Mouse (Mus musculus) CH12.LX (cell line): ENCODE measurements at regions not wholly inside any gene's neighbourhood (a gene's known extent, or its start where the extent isn't known, plus 50 kb on each side); places are given as distances from the start of the nearest gene placed in this dataset.

Experiments used
- DNase-seq: peaks from one replicate; pipeline ENCODE4 v3.0.0-alpha.2; 2013; ENCODE audit errors: extremely low read depth
- H3K27ac ChIP-seq: 2 replicates; pipeline ENCODE4 v1.5.1; 2012; ENCODE audit warnings: low read depth, mild to moderate bottlenecking, control low read depth, moderate library complexity; ENCODE audit not compliant: insufficient read depth
- H3K27me3 ChIP-seq: replicated peaks from 2 replicates; pipeline ENCODE3; 2012; ENCODE audit warnings: inconsistent platforms
- H3K36me3 ChIP-seq, 2 experiments: replicated peaks in 1 of 2; 2 replicates each; pipeline versions ENCODE3 to v1.6.1; 2012; ENCODE audit warnings: inconsistent platforms in 1 of 2, low read length in 1 of 2, mild to moderate bottlenecking in 1 of 2, mixed read lengths in 1 of 2, moderate library complexity in 1 of 2; ENCODE audit not compliant: control insufficient read depth in 1 of 2, insufficient read depth in 1 of 2
- H3K4me1 ChIP-seq, 2 experiments: 2 replicates each; pipeline ENCODE4 v1.6.1; 2012; ENCODE audit warnings: inconsistent platforms in 1 of 2, moderate library complexity in 1 of 2; ENCODE audit not compliant: insufficient read depth in 2 of 2, control insufficient read depth in 1 of 2
- H3K4me2 ChIP-seq: 2 replicates; pipeline ENCODE4 v1.6.1; 2012; ENCODE audit warnings: low read depth, mild to moderate bottlenecking, control low read depth; ENCODE audit not compliant: poor library complexity, insufficient read depth, severe bottlenecking
- H3K4me3 ChIP-seq, 3 experiments: fragments of 150-350 bp in 1 of 3; sonication (generic) in 1 of 3; replicated peaks in 1 of 3; 2 replicates each; pipeline versions ENCODE3 to v1.5.1; 2011 to 2012; ENCODE audit warnings: low read depth in 2 of 3, low read length in 2 of 3, mild to moderate bottlenecking in 2 of 3, moderate library complexity in 2 of 3, control low read depth in 1 of 3, improper control_type of control experiment in 1 of 3, inconsistent platforms in 1 of 3, mixed read lengths in 1 of 3; ENCODE audit not compliant: poor library complexity in 1 of 3
- H3K79me2 ChIP-seq: replicated peaks from 2 replicates; pipeline ENCODE4 v1.6.1; 2012; ENCODE audit warnings: mild to moderate bottlenecking, moderate library complexity; ENCODE audit not compliant: control insufficient read depth, poor library complexity, insufficient read depth, severe bottlenecking; ENCODE audit errors: extremely low read depth
- H3K9ac ChIP-seq: 2 replicates; pipeline ENCODE4 v1.6.1; 2012; ENCODE audit warnings: low read depth, mild to moderate bottlenecking, control low read depth, moderate library complexity; ENCODE audit not compliant: insufficient read depth
- H3K9me3 ChIP-seq: replicated peaks from 2 replicates; pipeline ENCODE3; 2012; ENCODE audit warnings: low read length, inconsistent platforms, mixed read lengths
- CHD1 ChIP-seq: IDR thresholded peaks from 2 replicates; pipeline ENCODE4 v1.6.1; 2012; ENCODE audit warnings: low read depth, low read length, improper control_type of control experiment, inconsistent platforms
- CTCF ChIP-seq, 2 experiments: IDR thresholded peaks in 1 of 2; conservative IDR thresholded peaks in 1 of 2; 2 replicates each; pipeline ENCODE4 v1.5.1; 2011 to 2012; ENCODE audit warnings: low read depth in 2 of 2, low read length in 2 of 2, improper control_type of control experiment in 1 of 2, inconsistent platforms in 1 of 2, mild to moderate bottlenecking in 1 of 2, moderate library complexity in 1 of 2
- EP300 ChIP-seq: IDR thresholded peaks from 2 replicates; pipeline ENCODE4 v1.6.1; 2011; ENCODE audit warnings: low read length, improper control_type of control experiment
- IRF4 ChIP-seq: IDR thresholded peaks from 2 replicates; pipeline ENCODE4 v1.6.1; 2014; ENCODE audit warnings: low read depth, mild to moderate bottlenecking, inconsistent platforms, low read length, improper control_type of control experiment
- JUN ChIP-seq: IDR thresholded peaks from 2 replicates; pipeline ENCODE4 v1.6.1; 2011; ENCODE audit warnings: low read depth, mild to moderate bottlenecking, low read length, improper control_type of control experiment, moderate library complexity; ENCODE audit not compliant: insufficient read depth
- KAT2A ChIP-seq: IDR thresholded peaks from 2 replicates; pipeline ENCODE4 v1.6.1; 2012; ENCODE audit warnings: low read length, improper control_type of control experiment, inconsistent platforms; ENCODE audit not compliant: insufficient replicate concordance
- MAFK ChIP-seq: IDR thresholded peaks from 2 replicates; pipeline ENCODE4 v1.6.1; 2011; ENCODE audit warnings: low read length, improper control_type of control experiment; ENCODE audit not compliant: insufficient replicate concordance
- MXI1 ChIP-seq: IDR thresholded peaks from 2 replicates; pipeline ENCODE4 v1.6.1; 2011; ENCODE audit warnings: mild to moderate bottlenecking, low read depth, low read length, improper control_type of control experiment
- MYC ChIP-seq: IDR thresholded peaks from 2 replicates; pipeline ENCODE4 v1.6.1; 2011; ENCODE audit warnings: low read depth, mild to moderate bottlenecking, improper control_type of control experiment, low read length
- NELFE ChIP-seq: IDR thresholded peaks from 2 replicates; pipeline ENCODE4 v1.6.1; 2011; ENCODE audit warnings: low read depth, low read length, improper control_type of control experiment
- NRF1 ChIP-seq: IDR thresholded peaks from 2 replicates; pipeline ENCODE4 v1.6.1; 2014; ENCODE audit warnings: low read depth, mild to moderate bottlenecking, inconsistent platforms, low read length, improper control_type of control experiment, moderate library complexity
- RAD21 ChIP-seq: IDR thresholded peaks from 2 replicates; pipeline ENCODE4 v1.6.1; 2011; ENCODE audit warnings: low read depth, mild to moderate bottlenecking, low read length, improper control_type of control experiment, moderate library complexity
- RCOR1 ChIP-seq: conservative IDR thresholded peaks from 2 replicates; pipeline ENCODE4 v1.6.1; 2012; ENCODE audit warnings: low read depth, mild to moderate bottlenecking, inconsistent platforms, low read length, improper control_type of control experiment
- SMC3 ChIP-seq: IDR thresholded peaks from 2 replicates; pipeline ENCODE4 v1.6.1; 2011; ENCODE audit warnings: low read depth, low read length, improper control_type of control experiment
- TBP ChIP-seq: conservative IDR thresholded peaks from 2 replicates; pipeline ENCODE4 v1.6.1; 2011; ENCODE audit warnings: low read depth, low read length, improper control_type of control experiment
- TCF12 ChIP-seq: IDR thresholded peaks from 2 replicates; pipeline ENCODE4 v1.6.1; 2014; ENCODE audit warnings: low read depth, mild to moderate bottlenecking, inconsistent platforms, low read length, improper control_type of control experiment
- UBTF ChIP-seq: IDR thresholded peaks from 2 replicates; pipeline ENCODE4 v1.6.1; 2012; ENCODE audit warnings: low read depth, mild to moderate bottlenecking, inconsistent platforms, low read length, improper control_type of control experiment, moderate library complexity
- USF2 ChIP-seq: conservative IDR thresholded peaks from 2 replicates; pipeline ENCODE4 v1.6.1; 2011; ENCODE audit warnings: low read depth, low read length, improper control_type of control experiment
- ZMIZ1 ChIP-seq: IDR thresholded peaks from 2 replicates; pipeline ENCODE4 v1.6.1; 2012; ENCODE audit warnings: low read depth, mild to moderate bottlenecking, inconsistent platforms, low read length, improper control_type of control experiment
- ZNF384 ChIP-seq: IDR thresholded peaks from 2 replicates; pipeline ENCODE4 v1.6.1; 2012; ENCODE audit warnings: low read depth, low read length, improper control_type of control experiment, inconsistent platforms
- dilution Hi-C: fragments of 300-500 bp; cut with MboI; formaldehyde crosslinking; loops from 2 replicates; pipeline ENCODE4 v1.14.3; 2020; ENCODE audit warnings: low sequenced_read_pairs; ENCODE audit not compliant: extremely low pct_unique_long_range_greater_than_20kb, extremely low pct_ligation_motif_present
- in situ Hi-C: fragments of 300-500 bp; cut with MboI; formaldehyde crosslinking; loops from 3 replicates; pipeline ENCODE4 v1.14.3; 2019; ENCODE audit warnings: low sequenced_read_pairs, low pct_ligation_motif_present, low pct_unique_long_range_greater_than_20kb, mixed read lengths

- Histone ChIP-seq H3K9ac (no peak overlapping the region), H3K4me1 (no peaks in the 10 kb centered on the region), H3K27ac (no peak overlapping the region), H3K4me2 (no peak overlapping the region), H3K36me3 (no peaks in the 10 kb centered on the region), H3K79me2 (no peaks in the 10 kb centered on the region), H3K27me3 (no peaks in the 10 kb centered on the region), H3K9me3 (peaks cover 21% of the 10 kb centered on the region), H3K4me3 (no peak overlapping the region)
- in situ Hi-C loops (no loop called here), dilution Hi-C loops (no loop called here)
- no peak for DNase-seq
- TF ChIP-seq NRF1 (no peak), USF2 (no peak), RCOR1 (no peak), MAFK (no peak), CTCF (conservative IDR thresholded peaks at IDR 0.05 in 1 of 2, IDR thresholded peaks at IDR 0.05 in 1 of 2; ENCODE audit: low read depth in 2 of 2, low read length in 2 of 2) (no peak), TBP (no peak), MXI1 (no peak), ZNF384 (no peak), KAT2A (no peak), MYC (no peak), NELFE (no peak), CHD1 (no peak)
These were observed 441.1 kb upstream of the Kif2b start for GRCm38 (mm10) chr11:92018419-92018818.

- Histone ChIP-seq H3K27me3 (no peaks in the 10 kb centered on the region), H3K9ac (no peak overlapping the region), H3K4me3 (no peak overlapping the region), H3K4me2 (no peak overlapping the region), H3K27ac (no peak overlapping the region), H3K9me3 (peaks cover 39% of the 10 kb centered on the region), H3K36me3 (no peaks in the 10 kb centered on the region), H3K4me1 (no peaks in the 10 kb centered on the region), H3K79me2 (no peaks in the 10 kb centered on the region)
- TF ChIP-seq IRF4 (no peak), JUN (no peak), RAD21 (no peak), MXI1 (no peak), EP300 (no peak), SMC3 (no peak), TCF12 (no peak), NELFE (no peak), RCOR1 (no peak), ZMIZ1 (no peak), UBTF (no peak), USF2 (no peak), MAFK (no peak), KAT2A (no peak), NRF1 (no peak)
- dilution Hi-C loops (no loop called here), in situ Hi-C loops (no loop called here)
- DNase-seq, result no peak
These were observed 433.9 kb upstream of the Kif2b start for GRCm38 (mm10) chr11:92011284-92011683.
